Mouse (Mus musculus): Measurements from ENCODE around the gene Maml1. TPM values are rescaled to one million over a fixed set of nuclear protein-coding genes. Genes with fewer than 3 reads are reported as not detected.

Maml1 gene
- total RNA-seq, 2 experiments from 2014 or later, result 9.5 to 10.1 TPM

DNA sequence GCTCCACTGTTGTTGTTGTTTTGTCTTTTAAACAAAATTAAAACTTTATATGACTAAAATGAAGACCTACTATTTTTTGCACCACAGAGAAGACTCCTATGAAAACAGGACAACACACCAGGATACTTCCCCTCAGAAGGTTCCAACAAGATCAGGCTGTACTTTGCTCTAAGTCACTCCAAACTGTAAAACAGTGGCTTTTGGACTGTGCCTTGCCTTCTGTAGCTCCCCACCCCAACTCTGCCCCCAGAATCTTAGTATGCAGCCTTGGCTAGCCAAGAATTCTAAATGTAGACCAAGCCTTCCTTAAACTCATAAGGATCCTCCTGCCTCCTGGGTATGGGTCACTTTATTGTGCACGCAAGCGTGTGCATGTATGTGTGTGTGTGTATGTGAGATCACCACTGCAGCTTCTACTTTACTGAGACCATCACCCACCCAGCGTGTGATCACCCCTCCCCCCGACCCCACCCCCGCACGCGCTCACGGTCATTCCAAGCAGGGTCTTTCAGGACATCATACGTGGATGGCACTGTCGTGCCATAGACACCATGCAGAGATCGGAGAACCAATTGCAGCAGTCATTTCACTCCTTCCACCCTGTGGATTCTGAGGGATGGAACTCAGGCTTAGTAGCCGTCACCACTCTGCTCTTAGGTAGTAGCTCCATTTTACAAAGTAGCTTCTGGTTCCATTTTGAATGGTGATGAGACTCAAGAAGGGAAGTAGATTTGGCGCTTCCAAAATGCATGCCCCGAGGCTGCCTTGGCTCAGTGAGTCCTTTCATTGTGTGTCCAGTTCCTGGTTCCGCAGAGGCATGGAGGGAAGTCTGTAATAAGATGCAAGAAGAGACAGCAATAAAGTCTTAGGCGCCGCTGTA lies 68.1 kb downstream of the Maml1 start:
- DNase-seq (ENCODE audit: low spot score in 2 of 2), result no peak

DNA sequence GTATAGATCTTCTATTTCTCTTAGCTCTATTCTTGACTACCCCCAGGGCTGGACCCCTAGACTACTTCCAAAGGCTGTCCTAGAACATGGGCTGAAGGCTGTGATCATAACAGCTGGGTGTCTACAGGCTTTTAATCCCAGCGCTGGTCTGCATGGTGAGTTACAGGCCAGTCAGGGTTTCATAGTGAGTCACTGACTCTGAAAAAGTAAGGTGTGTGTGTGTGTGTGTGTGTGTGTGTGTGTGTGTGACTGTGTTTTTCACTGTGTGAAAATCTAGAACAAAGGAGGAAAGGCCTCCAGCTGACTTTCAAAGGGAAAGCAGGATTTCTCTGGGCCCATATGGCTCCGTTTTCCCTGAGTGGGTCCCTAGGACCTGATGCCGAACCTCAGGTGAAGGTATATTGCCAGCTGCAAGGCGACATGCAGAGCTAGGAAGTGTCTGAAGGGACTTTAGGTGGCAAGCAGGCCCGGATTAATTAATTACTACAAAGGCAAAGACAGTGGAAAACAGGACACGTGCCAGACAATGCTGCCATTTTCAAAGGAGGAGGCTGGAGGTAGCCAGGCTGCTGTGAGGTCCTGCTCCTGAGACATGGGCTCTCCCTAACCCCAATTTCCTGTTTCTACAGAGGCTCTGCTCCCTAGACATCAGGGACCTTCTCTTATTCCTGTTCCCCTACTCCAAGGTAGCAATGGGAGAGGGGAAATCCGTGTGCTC lies 69.4 kb downstream of the Maml1 start:
- peak in 1 of 2 experiments; percentile 4 for DNase-seq (ENCODE audit: low spot score in 2 of 2)

DNA sequence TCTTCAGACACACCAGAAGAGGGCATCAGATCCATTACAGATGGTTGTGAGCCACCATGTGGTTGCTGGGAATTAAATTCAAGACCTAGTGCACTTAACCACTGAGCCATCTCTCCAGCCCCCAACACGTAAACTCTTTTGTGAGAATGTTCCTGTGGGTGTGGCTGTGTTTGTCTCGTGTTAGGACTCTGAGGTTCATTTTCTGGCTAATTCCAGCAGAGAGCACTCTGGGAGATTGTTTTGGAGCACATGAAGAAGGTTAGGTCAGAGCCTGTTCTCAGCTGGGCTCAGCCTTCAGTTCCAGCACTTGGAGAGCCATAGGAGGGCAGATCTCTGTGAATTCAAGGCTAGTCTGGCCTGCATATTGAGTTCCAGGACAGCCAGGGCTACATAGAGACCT lies 72.3 kb downstream of the Maml1 start:
- DNase-seq (ENCODE audit: low spot score in 2 of 2), result no peak

GRCm38 (mm10) chr11:50217811-50218210 lies 74.3 kb downstream of the Maml1 start:
- no peak for DNase-seq (ENCODE audit: low spot score in 2 of 2)

- DNase-seq (ENCODE audit: low spot score in 2 of 2), result no peak
Measured at GRCm38 (mm10) chr11:50216724-50217366, 75.3 kb downstream of the Maml1 start.

GRCm38 (mm10) chr11:50215633-50216032 lies 76.5 kb downstream of the Maml1 start:
- DNase-seq (ENCODE audit: low spot score in 2 of 2), result no peak

GRCm38 (mm10) chr11:50214631-50215030 lies 77.5 kb downstream of the Maml1 start:
- no peak for DNase-seq (ENCODE audit: low spot score in 2 of 2)

DNA sequence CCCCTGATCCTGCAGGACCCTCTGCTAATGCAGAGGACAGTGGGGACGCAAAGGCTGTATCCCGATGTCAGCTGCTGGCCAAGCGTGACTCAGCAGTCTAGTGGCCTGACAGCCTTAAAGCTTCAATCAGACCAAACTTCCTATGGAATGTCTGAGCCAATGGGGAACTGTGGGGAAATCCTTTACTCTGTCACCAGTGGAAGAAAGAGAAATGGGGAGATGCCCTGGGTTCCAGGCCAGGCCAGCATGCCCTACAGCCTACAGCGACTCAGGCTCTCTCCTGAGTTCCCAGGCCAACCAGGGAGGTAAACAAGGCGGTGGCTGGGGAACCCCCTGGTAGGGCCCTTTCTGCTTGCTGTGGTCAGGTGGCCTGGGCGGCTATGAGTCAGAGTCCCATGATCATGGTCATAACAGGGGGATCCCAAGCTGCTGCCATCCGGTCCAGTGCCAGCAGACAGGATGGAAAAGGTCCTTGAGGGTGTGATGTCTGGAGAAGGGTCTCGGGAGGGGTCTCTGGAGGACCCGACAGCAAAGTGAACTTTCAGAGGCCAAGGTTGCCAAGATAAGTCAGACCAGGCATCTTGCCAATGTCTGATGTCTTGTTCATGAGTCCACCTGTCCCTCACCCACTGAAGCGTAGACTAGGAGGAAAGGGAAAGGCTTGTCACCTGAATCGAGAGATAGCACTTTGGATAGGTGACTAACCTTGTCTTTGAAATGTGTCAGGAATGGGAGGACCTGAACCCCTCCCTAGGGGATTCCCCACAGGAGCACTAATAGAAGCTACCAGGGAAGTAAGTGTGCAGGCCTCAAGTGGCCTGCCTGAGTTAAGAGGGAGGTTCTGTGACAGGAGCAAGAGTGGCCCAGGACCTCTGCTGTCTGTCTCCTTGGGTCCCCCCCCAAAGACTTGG lies 79.0 kb downstream of the Maml1 start:
- DNase-seq (ENCODE audit: low spot score in 2 of 2), result peak in 1 of 2 experiments; percentile 48

DNA sequence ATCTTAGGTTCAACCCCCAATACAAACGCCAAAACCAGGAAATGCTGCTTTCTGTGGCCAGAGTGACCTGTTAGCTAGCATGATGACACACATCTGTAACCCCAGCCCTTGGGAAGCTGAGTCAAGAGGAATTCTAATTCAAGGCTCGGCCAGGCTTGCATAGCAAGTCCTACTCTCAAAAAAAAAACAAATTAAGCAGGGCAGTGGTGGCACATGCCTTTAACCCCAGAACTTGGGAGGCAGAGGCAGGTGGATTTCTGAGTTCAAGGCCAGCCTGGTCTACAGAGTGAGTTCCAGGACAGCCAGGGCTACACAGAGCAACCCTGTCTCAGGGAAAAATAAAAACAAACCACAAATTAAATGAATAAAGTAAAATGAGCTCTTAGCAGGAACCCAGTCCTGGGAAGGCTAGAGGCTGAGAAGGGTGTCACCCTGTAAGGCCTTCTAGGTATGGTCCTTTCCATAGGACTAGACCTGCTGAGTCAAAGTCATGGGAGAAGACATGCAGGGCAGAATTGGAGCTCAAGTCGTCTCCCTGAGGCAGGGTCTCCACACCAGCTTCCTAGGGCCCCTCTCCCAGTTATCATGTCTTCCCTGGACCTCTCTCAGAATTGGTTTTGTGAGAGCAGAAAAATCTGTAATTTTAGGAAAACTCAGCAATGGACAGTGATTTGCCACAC lies 79.9 kb downstream of the Maml1 start:
- DNase-seq (ENCODE audit: low spot score in 2 of 2), result no peak

DNA sequence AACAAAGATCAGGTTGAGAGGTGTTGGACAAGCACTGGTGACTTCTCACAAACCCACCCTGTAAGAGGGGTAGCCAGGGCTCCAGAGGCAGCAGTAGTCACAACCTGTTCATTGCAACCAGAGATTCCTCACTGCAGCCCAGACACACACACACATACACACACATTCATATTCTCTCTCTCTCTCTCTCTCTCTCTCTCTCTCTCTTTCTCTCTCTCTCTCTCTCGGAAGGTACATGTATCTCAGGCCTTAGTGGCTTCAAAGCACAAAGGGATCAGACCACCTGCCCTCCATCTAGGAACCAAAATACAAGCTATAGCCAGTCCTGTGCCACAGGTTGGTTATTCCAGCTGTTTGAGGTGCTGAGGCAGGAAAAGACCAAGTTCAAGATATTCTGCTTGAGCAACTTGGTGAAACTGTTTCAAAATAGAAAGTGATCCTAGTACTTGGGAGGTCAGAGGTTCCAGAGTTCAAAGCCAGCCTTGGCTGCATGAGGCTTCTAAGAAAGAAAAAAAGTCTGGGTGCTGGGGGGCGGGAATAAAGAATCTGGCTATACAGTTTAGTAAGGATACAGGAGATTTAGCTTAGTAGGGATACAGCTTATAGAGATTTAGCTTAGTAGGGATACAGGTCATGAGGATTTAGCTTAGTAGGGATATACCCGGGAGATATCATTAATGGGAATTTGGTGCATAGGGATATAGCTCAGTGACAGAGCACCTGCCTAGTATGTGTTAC lies 80.6 kb downstream of the Maml1 start:
- DNase-seq (ENCODE audit: low spot score in 2 of 2), result no peak

GRCm38 (mm10) chr11:50210505-50211151 lies 81.5 kb downstream of the Maml1 start, which contains the start of the genes Sqstm1 and Mgat4b:
Gene Sqstm1, minus strand, starts transcription at chr11:50210827.
Gene Mgat4b, plus strand, starts transcription at chr11:50210890.
- peak; percentile 87 to 88 for DNase-seq (ENCODE audit: low spot score in 2 of 2)

DNA sequence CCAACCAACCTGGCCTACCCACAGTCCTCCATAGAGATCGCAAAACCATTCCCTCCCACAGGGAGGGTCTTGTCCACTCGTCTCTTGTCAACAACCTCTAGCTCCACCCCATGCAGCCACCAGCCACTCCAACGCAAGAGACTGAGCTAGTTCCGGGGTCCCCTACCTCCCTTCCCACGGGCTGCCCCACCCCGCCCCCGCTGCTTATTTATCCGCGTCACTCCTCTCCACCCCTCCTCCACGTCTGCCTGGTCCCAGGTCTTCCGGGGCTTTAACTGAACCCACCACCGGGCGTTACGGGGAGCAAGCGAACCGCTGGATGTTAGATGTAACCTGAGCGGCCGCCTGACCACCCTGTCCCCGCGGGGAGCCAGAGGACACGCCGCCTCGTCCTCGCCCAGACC lies 82.0 kb downstream of the Maml1 start:
- peak; percentile 83 to 88 for DNase-seq (ENCODE audit: low spot score in 2 of 2)

DNA sequence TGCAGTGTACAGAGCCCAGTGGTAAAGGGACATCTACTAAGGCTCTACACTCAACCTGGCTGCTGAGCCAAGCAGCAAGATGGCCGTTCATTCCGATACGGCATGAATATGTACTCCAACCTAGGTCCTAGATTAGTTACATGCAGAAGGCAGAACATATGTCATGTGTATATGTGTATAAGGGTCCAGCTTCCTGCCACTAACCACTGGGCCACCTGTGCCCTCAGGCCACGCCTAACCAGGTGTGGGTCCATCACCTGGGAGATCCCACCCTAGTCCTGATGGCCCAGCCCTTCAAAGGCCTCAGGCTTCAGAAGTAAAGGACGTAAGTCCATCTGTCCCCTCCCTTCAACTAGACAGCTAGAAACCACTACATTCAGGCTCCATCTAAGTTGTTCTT lies 84.1 kb downstream of the Maml1 start:
- no peak for DNase-seq (ENCODE audit: low spot score in 2 of 2)

DNA sequence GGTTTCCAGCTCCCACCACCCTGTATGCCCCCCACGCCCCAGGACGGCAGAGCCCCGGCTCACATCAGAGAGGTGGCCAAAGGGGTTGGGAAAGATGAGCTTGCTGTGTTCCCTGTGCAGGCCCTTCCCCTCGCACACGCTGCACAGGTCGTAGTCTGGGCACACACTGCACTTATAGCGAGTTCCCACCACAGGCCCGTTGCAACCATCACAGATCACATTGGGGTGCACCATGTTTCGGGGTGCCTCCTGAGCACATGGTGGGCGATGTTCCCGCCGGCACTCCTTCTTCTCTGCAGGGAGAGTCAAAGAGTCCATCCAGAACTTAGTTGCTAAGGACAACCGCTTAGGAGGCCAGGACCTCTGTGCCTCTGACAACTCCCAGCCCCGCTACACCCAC lies 84.8 kb downstream of the Maml1 start:
- no peak for DNase-seq (ENCODE audit: low spot score in 2 of 2)

- DNase-seq (ENCODE audit: low spot score in 2 of 2), result no peak
Measured at GRCm38 (mm10) chr11:50206037-50206436, 86.1 kb downstream of the Maml1 start.
